Mouse (Mus musculus): ENCODE data around the gene Naaladl2.

GRCm38 (mm10) chr3:24942170-24942569, 201.9 kb downstream of the Naaladl2 start:
- TF ChIP-seq POLR2A (IDR thresholded peaks at IDR 0.05; ENCODE audit: borderline replicate concordance, control insufficient read depth, low read depth, low read length) = no peak
- TF ChIP-seq CTCF (IDR thresholded peaks at IDR 0.05; ENCODE audit: control insufficient read depth, insufficient read depth, low read length) = no peak
